Mouse (Mus musculus) bone marrow, adult 2 months (tissue): ENCODE measurements around the gene Lpgat1. TPM values are rescaled to one million over a fixed set of nuclear protein-coding genes. Genes with fewer than 3 reads are reported as not detected.

Experiments
- H3K27ac ChIP-seq: fragments of 200-500 bp; 2 replicates; pipeline ENCODE4 v1.5.1; 2012; ENCODE audit warnings: low read depth, mild to moderate bottlenecking, control low read depth, inconsistent platforms, low read length; ENCODE audit not compliant: control insufficient read depth, poor library complexity, insufficient read depth
- H3K4me1 ChIP-seq: fragments of 200-500 bp; 2 replicates; pipeline ENCODE4 v1.6.1; 2011; ENCODE audit warnings: low read length; ENCODE audit not compliant: control insufficient read depth, insufficient read depth
- H3K4me3 ChIP-seq: fragments of 200-500 bp; replicated peaks from 2 replicates; pipeline ENCODE3; 2011; ENCODE audit warnings: mild to moderate bottlenecking, low read depth, low read length, control low read depth; ENCODE audit not compliant: control insufficient read depth
- CTCF ChIP-seq: fragments of 200-500 bp; IDR thresholded peaks from 2 replicates; pipeline ENCODE4 v1.5.1; 2011; ENCODE audit warnings: low read length, control low read depth; ENCODE audit not compliant: control insufficient read depth, insufficient read depth
- POLR2A ChIP-seq: fragments of 200-500 bp; IDR thresholded peaks from 2 replicates; pipeline ENCODE4 v1.6.1; 2011; ENCODE audit warnings: low read depth, mild to moderate bottlenecking, control low read depth, low read length, borderline replicate concordance; ENCODE audit not compliant: control insufficient read depth
- WGBS: fragments of 180-500 bp; shearing (Covaris S2); methylation state at CpG from one replicate; pipeline ENCODE4 v1.1.7; 2018; 5-methylcytosine and 5-hydroxymethylcytosine counted together
- polyA plus RNA-seq: library from polyadenylated mRNA; stranded (reverse); fragments of >200 nt; gene quantifications from 2 replicates; pipeline ENCODE4 v1.2.4, GENCODE M21; 2011; ENCODE audit warnings: low replicate concordance; ENCODE audit not compliant: missing spikeins, insufficient read depth, insufficient read length

The Lpgat1 gene
- polyA plus RNA-seq, 1 experiment = 21.1 TPM

DNA sequence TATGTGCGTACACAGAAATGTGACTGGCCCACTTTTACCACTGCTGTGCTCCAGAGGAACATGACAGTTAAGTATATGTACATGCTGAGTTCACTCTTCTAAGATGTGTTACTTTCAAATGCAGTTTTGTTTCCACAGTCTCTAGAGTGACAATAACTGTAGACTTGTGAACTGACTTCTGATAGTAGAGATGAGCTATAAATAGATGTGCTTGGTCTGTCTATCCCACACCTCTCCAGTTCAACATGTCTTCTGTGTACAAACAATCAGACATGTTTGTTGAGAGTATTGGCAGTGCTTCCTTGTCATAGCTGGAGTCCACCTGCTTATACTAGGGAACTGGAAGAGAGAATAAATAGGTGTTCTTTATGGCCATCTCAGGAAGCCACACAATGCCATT is 62.8 kb downstream of the Lpgat1 start:
- no peak overlapping the region for H3K27ac ChIP-seq
- no peak overlapping the region for H3K4me3 ChIP-seq
- WGBS = 72% methylated on average over 1 of the region's 1 CpGs
- no peaks in the 10 kb centered on the region for H3K4me1 ChIP-seq
- TF ChIP-seq CTCF (no peak), POLR2A (no peak)

DNA sequence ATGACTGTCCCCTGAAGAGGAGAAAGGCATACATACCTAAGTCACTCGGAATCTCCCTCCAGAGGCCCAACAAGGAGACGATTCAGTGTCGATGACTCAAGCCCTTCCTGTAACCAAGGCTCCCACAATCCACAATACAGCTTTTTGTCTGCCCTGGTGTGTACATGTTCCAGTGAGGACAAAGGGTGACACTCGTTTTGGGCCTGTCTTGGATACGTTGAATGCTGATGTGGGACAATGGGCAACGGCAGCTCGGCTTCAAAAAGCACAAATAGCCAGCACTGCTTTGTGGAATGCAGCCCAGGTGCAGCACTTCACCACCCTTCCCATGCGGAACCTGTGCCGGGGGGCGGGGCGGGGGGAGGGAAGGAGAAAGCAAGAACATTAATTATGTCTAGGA is 67.5 kb downstream of the Lpgat1 start:
- no peak overlapping the region for H3K27ac ChIP-seq
- no peaks in the 10 kb centered on the region for H3K4me1 ChIP-seq
- no peak for TF ChIP-seq CTCF
- TF ChIP-seq POLR2A = no peak
- WGBS = 74% methylated on average over 11 of the region's 11 CpGs
- no peak overlapping the region for H3K4me3 ChIP-seq

DNA sequence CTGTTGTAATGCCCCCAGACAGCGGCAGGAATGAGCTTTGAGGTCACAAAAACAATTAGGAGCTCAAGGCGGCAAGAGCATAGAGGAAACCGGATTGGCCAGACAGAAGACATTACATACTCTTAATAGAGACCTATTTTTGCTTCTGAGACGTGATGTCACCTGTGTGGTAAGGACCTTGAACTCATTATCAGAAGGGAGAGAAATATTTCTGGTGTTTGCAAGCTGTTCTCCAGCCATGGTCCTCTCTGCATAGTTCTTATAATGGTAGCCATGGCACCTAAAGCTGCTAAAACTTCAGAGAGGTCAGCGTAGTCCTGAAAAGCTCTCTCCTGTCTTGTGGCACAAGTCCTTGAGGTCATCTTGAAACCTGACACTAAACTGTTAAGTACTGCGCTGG is 68.6 kb downstream of the Lpgat1 start:
- H3K27ac ChIP-seq = no peak overlapping the region
- 63% methylated on average over 6 of the region's 6 CpGs for WGBS
- TF ChIP-seq POLR2A (no peak), CTCF (no peak)
- no peak overlapping the region for H3K4me3 ChIP-seq
- no peaks in the 10 kb centered on the region for H3K4me1 ChIP-seq

DNA sequence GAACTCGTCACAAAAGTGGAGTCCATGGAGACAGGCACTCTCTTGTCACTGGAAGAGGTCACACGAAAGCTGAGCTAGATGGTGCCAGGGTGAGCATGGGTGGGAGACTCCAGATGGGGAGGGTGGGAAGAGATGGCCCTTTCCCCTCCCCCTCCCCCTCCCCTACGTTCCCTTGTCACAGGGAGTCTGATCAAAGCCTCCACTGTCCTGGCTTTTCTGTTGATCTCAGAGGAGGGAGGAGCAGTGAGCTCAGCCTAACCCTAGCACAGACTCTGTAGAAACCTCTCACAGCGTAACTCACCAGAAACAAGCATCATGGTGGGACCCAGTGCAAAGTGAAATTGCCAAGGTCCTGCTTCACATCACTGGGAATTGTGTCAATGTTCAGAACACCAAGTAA is 69.7 kb downstream of the Lpgat1 start:
- Histone ChIP-seq H3K4me3 (no peak overlapping the region), H3K27ac (no peak overlapping the region), H3K4me1 (no peaks in the 10 kb centered on the region)
- WGBS = 60% methylated on average over 4 of the region's 4 CpGs
- no peak for TF ChIP-seq CTCF
- TF ChIP-seq POLR2A = no peak

DNA sequence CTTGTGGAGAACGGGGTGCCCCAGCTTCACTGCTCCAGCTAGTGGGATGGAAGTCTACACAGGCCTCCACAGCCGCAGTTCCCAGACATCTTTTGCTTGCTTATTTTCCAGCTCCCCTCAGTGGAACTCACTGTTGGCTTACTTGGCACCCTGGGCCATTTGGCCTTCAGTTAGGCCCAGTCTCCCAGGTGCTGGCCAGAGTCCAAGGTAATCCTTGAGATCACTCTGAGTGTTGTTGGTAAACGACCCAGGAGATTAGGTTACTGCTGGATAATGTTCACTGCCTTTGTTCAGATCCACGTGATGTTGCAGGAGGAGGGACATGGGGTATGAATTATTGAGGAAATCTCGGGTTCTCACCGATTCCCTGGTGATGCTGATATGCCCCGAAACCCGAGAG is 75.4 kb downstream of the Lpgat1 start:
- Histone ChIP-seq H3K4me3 (no peak overlapping the region), H3K4me1 (no peaks in the 10 kb centered on the region; the same call in 1 of the 2 replicates), H3K27ac (no peak overlapping the region)
- WGBS = 71% methylated on average over 8 of the region's 8 CpGs
- TF ChIP-seq POLR2A = no peak
- TF ChIP-seq CTCF = no peak

DNA sequence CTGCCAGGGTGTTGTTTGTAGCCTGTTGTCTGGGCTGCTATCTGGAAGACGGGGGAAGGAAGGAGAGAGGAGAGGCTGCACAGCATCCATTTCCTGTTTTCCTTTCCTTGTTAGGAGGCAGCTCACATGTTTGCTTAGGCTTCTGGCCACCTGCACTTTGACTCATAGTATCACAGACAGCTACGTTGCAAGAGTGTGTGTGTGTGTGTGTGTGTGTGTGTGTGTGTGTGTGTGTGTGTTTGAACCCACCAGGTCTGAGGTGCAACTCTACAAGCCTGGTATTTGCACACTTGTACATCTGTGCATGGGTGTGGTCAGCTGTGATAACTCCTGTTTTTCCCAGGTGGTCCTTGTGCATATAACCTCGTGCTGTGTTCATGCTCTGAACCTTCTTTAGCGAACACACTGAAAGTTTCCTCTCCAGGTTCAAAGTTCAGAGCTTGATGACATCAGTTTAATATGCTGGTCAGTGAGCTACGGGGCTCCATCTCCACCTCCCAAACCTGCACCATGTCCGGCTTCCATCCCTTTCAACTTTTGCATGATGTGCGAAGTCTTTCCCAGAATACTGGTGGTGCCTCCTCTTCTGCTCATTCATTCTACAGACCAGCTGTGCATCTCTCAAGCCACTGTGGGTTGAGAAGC is 76.4 kb downstream of the Lpgat1 start:
- no peak overlapping the region for H3K27ac ChIP-seq
- TF ChIP-seq POLR2A = no peak
- TF ChIP-seq CTCF = no peak
- no peaks in the 10 kb centered on the region; the same call in 1 of the 2 replicates for H3K4me1 ChIP-seq
- H3K4me3 ChIP-seq = no peak overlapping the region
- WGBS = 75% methylated on average over 7 of the region's 7 CpGs

DNA sequence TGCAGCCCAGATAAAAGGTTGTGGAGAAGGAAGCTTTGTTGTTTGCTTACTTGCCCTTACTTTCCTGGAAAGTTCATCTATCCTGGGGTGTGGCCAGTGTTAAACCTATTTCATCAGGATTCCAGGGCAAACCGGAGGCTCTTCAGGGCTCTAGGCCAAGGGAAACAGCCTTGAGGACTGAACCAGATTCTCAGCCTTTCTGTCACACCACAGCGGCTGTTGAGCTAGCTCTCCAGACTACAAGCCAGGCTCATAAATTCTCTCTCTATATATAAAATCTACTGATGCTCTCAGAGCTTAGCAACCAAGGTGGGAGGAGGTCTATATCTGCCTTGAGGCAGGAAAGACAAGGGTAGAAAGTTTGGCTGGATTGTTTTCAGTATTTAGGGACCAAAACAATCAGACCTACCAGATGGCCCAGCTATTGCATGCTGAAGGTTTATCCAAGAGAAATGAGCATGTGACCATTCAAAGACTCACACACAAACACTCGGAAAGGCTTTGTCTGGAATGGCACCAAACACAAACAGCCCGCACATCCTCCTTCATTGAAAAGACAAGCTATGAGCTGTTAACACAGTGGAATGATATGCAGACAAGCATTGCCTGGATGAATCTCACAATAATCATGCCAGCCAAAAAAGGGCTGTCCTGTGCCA is 78.7 kb downstream of the Lpgat1 start:
- TF ChIP-seq POLR2A (no peak), CTCF (no peak)
- no peaks in the 10 kb centered on the region; the same call in 1 of the 2 replicates for H3K4me1 ChIP-seq
- 84% methylated on average over 4 of the region's 4 CpGs for WGBS
- H3K27ac ChIP-seq = no peak overlapping the region
- no peak overlapping the region for H3K4me3 ChIP-seq

DNA sequence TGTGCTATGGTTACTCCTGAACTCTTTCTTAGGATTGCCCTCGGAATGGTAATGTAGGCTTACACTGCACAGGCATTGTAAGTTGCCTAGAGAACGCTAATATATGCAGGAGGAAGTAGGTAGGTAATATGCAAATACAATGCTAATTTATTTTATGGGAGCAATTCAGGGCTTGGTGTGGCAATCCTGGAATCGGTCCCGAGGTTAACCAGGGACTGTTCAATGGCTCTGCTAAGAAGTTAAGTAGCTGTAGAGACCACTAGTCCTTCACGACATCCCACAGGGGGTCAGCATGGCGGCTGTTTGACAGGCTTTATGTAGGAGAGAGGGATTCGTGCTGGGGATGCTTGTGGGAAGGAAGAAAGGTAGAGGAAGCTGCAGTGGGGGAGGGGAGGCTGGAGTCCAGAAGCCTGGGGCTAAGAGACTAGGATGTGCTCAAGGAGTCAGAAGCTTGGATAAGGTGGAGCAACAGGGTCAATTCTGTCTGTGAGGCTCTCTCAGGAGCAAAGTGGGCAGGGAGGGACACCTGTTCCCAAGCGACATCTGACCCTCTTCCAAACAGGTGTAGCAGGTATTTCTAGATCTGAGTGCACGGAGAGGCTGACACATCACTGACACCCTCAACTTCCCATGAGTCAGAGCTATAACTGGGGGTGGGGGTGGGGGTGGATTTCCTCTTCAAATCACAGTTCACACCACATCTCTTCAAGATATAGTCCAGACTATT is 84.6 kb downstream of the Lpgat1 start:
- TF ChIP-seq CTCF (no peak), POLR2A (no peak)
- Histone ChIP-seq H3K4me3 (no peak overlapping the region), H3K4me1 (no peaks in the 10 kb centered on the region; the same call in 1 of the 2 replicates), H3K27ac (no peak overlapping the region)
- 53% methylated on average over 9 of the region's 9 CpGs for WGBS
